Mouse (Mus musculus) testis, postnatal 10 days (tissue): ENCODE results near the gene Pigr.

Experiments used
- DNase-seq: peaks from one replicate; pipeline ENCODE4 v3.0.0; 2021; ENCODE audit warnings: low spot score

Gene Pigr

GRCm38 (mm10) chr1:130826448-130826847 lies at the start of gene Pigr:
TSS of gene Pigr (plus strand) at chr1:130826684.
- no peak for DNase-seq

GRCm38 (mm10) chr1:130779867-130780266 lies 46.6 kb upstream of the Pigr start:
- DNase-seq = no peak

GRCm38 (mm10) chr1:130784054-130784453 lies 42.4 kb upstream of the Pigr start:
- no peak for DNase-seq

DNA sequence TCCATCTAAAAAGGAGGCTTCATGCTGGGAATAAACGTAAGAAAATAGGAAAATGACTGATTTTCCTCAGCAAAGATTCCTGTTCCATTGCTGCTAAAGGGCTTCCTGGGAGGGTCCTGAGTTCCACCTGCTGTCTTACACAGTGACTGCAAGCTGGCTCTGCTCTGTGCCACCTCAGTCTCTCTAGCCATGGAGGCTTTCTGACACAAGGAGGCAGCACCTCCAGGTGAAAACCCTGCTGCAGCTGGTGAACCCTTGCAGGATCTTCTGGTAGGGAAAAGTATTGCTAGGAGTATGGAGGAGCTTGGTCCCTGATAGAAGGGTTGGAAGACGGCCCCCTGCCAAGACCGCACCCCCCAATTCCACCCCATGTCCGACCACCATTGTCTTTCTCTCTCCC lies 39.5 kb upstream of the Pigr start:
- no peak for DNase-seq

GRCm38 (mm10) chr1:130789512-130790451 lies 36.7 kb upstream of the Pigr start:
- no peak for DNase-seq

DNA sequence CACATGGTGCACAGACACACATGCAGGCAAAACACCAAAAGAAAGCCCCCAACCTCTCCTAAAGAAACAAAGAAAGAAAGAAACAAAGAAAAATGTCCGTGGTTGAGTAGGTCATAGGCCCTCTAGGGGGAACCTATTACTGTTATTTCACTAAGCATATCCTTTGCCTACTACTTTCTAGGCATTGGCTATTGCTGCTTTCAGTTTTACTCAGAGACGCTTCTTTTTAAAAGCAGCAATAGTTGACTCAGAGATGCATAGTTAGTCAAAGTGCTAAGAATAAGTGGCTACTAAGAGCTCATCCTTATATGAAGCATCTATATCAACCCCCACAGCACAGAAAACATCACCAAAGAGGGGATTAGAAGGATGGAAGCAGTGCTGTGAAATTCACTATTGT lies 31.2 kb upstream of the Pigr start:
- no peak for DNase-seq

DNA sequence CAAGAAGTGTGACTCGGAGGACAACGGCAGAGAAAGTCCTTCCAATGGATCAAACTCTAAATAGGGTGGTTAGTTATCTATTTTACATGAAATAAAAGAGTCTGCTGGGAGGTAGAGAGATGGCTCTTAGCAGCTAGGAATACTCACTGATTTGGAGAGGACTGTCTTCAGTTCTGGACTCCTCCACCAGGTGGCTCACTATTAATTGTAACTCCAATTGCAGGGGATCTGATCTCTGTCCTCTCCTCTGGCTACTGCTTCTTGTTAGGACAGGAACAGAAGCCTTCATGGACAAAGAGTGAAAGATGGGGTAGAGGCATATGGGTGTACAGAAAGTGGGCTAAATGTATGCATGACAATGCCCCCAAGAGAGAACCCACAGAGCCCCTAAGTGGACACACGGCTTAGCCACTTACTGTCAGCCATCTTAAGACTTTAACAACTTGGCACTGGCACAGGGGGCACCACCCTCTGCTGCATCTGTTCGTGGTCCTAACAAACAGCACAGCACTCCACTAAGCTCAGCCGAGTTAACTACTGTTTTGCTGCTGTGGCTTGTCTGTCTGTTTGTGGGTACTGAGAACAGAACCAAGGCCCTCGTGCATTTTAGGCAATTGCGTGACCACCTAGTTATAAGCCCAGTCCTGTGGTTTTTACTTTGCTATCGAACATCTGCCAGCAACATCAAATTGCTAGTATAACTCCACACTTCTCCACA lies 29.4 kb upstream of the Pigr start:
- DNase-seq = peak; percentile 84

- DNase-seq = no peak
These were observed 28.4 kb upstream of the Pigr start for GRCm38 (mm10) chr1:130798037-130798436.

- no peak for DNase-seq
These were observed 27.9 kb upstream of the Pigr start for GRCm38 (mm10) chr1:130798551-130798950.

DNA sequence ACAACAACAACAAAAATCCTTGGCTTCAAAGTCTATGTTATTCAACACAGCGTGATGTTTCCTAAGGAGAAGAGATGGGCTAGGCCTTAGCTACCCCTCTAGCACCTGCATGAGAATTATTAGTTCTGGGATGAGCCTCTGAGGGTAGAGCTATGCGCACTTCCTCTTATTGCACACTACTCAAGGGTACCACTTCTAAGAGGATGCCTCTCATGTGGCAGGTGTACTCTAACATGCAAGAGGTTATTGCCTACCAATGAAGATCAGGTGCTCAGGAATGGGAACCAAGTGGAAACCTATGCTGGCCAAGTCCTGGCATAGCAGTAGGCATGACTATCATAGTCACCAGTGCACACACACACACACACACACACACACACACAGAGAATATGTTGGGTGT lies 27.1 kb upstream of the Pigr start:
- DNase-seq = no peak

- no peak for DNase-seq
These were observed 25.9 kb upstream of the Pigr start, which contains the start of gene Fcamr for GRCm38 (mm10) chr1:130800602-130801001. TSS of gene Fcamr (plus strand) at chr1:130800902.

- DNase-seq = no peak
These were observed 25.0 kb upstream of the Pigr start for GRCm38 (mm10) chr1:130801511-130801910.

GRCm38 (mm10) chr1:130802976-130803375 lies 23.5 kb upstream of the Pigr start:
- no peak for DNase-seq

DNA sequence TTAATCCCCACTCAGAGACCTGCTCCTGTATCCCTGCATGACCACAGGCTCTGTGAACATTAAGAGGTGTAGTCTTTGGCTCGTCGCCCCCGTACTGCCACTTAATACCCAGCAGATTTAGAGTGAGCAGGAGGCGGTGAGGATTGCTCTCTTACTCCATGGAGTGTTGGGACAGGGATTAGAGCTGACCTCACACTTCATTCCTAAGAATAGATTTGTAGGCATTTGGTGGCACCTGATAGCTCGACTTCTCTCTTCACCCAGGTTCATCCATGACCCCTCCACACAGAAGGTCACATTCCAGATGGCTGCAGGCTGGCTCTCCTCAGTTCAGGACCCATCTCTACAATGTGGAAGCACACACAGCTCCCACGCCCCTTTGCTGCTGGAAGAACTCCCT lies 22.2 kb upstream of the Pigr start:
- no peak for DNase-seq

GRCm38 (mm10) chr1:130810906-130811305 lies 15.6 kb upstream of the Pigr start:
- DNase-seq = no peak

- no peak for DNase-seq
These were observed 15.2 kb upstream of the Pigr start for GRCm38 (mm10) chr1:130811316-130811715.

DNA sequence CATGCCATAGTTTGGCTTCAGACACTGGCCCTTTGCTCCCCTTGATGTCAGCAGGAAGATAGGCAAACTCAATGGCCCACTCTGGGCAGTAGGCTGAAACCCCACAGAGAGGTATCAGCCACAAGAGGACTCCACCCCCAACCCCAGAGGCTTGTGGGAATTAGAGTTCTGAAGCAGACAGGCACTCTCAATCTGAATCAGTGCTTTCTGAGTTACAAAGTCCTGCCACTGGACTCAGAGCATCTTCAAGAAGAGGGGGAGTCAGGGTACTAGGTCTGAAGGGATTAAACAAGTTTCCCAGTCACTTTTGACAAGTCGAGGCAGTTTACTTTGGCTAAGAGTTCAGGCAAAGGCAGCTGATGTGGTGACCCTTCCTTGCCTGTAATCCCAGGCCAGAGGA lies 6.7 kb upstream of the Pigr start:
- DNase-seq = no peak

DNA sequence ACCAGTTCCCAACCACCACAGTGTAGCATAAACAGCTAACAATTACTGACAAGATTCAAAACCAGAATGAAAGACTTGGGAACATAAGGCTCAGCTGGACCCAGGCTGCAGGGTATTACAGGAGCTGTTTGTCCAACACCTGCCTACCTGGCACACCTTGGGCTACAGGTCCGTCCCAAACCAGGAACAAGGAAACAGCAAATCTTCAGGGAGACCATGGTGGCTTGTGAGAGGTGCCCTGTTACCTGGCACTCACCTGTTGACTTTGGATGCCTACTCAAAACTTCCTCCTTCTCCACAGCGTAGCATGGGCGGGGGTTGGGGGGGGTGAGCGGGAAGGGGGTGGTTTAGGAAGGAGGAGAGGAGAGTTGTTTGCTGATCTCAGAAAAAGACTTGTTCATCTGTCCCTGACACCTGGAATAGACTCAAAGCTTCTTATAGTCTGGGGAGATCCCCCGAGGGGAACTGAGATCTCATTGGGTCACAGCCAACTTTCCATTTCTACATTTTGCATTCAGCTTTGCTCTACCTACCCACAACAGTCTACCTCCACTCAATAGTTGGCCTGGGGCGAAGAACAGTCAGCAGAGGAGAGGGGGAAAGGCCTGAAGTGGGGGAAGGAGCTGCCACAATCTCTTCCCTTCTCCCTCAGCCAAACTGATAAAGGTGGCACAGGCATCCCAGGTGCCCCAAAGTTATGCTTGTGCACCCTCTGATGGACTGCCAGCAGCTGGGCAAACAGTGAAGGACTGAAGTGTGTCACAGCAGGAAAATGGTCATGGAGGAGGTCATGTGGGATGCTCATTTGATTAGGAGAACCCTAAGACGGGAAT lies 6.0 kb upstream of the Pigr start:
- DNase-seq = no peak

- no peak for DNase-seq
These were observed 5.4 kb upstream of the Pigr start for GRCm38 (mm10) chr1:130821149-130821471.

- DNase-seq = no peak
These were observed 4.4 kb upstream of the Pigr start for GRCm38 (mm10) chr1:130821911-130822625.

DNA sequence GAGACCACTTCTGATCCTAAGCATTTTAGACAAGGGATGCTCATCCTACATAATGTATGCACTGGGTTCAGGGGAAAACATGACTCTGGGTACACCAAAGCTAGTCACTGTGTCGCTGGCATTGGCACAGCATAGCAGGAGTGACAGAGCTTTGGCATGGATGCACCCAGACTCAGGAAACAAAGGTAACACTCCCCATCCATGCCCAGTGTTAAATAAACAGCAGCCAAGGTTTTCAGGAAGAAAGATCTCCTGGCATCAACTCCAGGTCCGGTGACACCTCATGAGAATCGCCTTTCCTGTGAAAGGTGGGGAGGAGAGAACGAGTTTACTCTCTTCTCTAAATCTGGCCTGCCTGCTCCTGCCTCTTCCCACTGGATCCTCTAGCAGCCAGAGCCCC lies 2.2 kb downstream of the Pigr start:
- no peak for DNase-seq
